Mouse (Mus musculus): ENCODE results near the gene Arid1b. TPM values are rescaled to one million over a fixed set of nuclear protein-coding genes. Genes with fewer than 3 reads are reported as not detected.

The Arid1b gene
- polyA plus RNA-seq, 1 experiment from 2014 or later = 9.6 TPM

GRCm38 (mm10) chr17:5345810-5346209 is 351.7 kb downstream of the Arid1b start:
- Histone ChIP-seq H3K4me1 (ENCODE audit: control insufficient read depth, insufficient read depth, low read depth, low read length) (no peaks in the 10 kb centered on the region; the same call in 1 of the 2 replicates), H3K4me3 (ENCODE audit: low read length) (no peak overlapping the region), H3K27me3 (replicated peaks; ENCODE audit: control insufficient read depth, insufficient read depth, low read length) (no peaks in the 10 kb centered on the region), H3K27ac (ENCODE audit: low read depth, low read length) (no peak overlapping the region), H3K9me3 (ENCODE audit: control insufficient read depth, low read length) (no peaks in the 10 kb centered on the region), H3K9ac (ENCODE audit: low read depth, low read length) (no peak overlapping the region), H3K4me2 (ENCODE audit: low read length) (no peak overlapping the region), H3K36me3 (ENCODE audit: control insufficient read depth, insufficient read depth, low read length) (peaks cover 18% of the 10 kb centered on the region)
- no peak for ATAC-seq
- 84% methylated on average over 5 of the region's 5 CpGs for WGBS

- ATAC-seq = peak; percentile 77
- WGBS = 41% methylated on average over 5 of the region's 5 CpGs
- no peaks in the 10 kb centered on the region; the same call in 1 of the 2 replicates for H3K4me1 ChIP-seq (ENCODE audit: control insufficient read depth, insufficient read depth, low read depth, low read length)
- no peaks in the 10 kb centered on the region for H3K36me3 ChIP-seq (ENCODE audit: control insufficient read depth, insufficient read depth, low read length)
- H3K9me3 ChIP-seq (ENCODE audit: control insufficient read depth, low read length) = no peaks in the 10 kb centered on the region
- H3K27me3 ChIP-seq (replicated peaks; ENCODE audit: control insufficient read depth, insufficient read depth, low read length) = no peaks in the 10 kb centered on the region
- H3K4me3 ChIP-seq (ENCODE audit: low read length) = no peak overlapping the region
- H3K9ac ChIP-seq (ENCODE audit: low read depth, low read length) = no peak overlapping the region
- no peak overlapping the region for H3K4me2 ChIP-seq (ENCODE audit: low read length)
- no peak overlapping the region for H3K27ac ChIP-seq (ENCODE audit: low read depth, low read length)
Measured at GRCm38 (mm10) chr17:5352901-5353300, 358.8 kb downstream of the Arid1b start.

GRCm38 (mm10) chr17:5360759-5361158 is 366.6 kb downstream of the Arid1b start:
- Histone ChIP-seq H3K9ac (ENCODE audit: low read depth, low read length) (no peak overlapping the region), H3K4me3 (ENCODE audit: low read length) (no peak overlapping the region), H3K4me1 (ENCODE audit: control insufficient read depth, insufficient read depth, low read depth, low read length) (no peaks in the 10 kb centered on the region), H3K4me2 (ENCODE audit: low read length) (no peak overlapping the region), H3K9me3 (ENCODE audit: control insufficient read depth, low read length) (no peaks in the 10 kb centered on the region), H3K36me3 (ENCODE audit: control insufficient read depth, insufficient read depth, low read length) (no peaks in the 10 kb centered on the region), H3K27ac (ENCODE audit: low read depth, low read length) (no peak overlapping the region), H3K27me3 (replicated peaks; ENCODE audit: control insufficient read depth, insufficient read depth, low read length) (no peaks in the 10 kb centered on the region)
- ATAC-seq = no peak
- WGBS = 77% methylated on average over 2 of the region's 2 CpGs

GRCm38 (mm10) chr17:5365992-5366398 is 371.9 kb downstream of the Arid1b start:
- Histone ChIP-seq H3K27me3 (replicated peaks; ENCODE audit: control insufficient read depth, insufficient read depth, low read length) (no peaks in the 10 kb centered on the region), H3K36me3 (ENCODE audit: control insufficient read depth, insufficient read depth, low read length) (no peaks in the 10 kb centered on the region), H3K9me3 (ENCODE audit: control insufficient read depth, low read length) (no peaks in the 10 kb centered on the region), H3K9ac (ENCODE audit: low read depth, low read length) (no peak overlapping the region), H3K4me1 (ENCODE audit: control insufficient read depth, insufficient read depth, low read depth, low read length) (peaks cover 2% of the 10 kb centered on the region; the same call in 1 of the 2 replicates), H3K27ac (ENCODE audit: low read depth, low read length) (no peak overlapping the region), H3K4me2 (ENCODE audit: low read length) (no peak overlapping the region), H3K4me3 (ENCODE audit: low read length) (no peak overlapping the region)
- ATAC-seq = 0 out of 2 replicates have a peak, but pooled peaks have one; percentile 40
- 60% methylated on average over 8 of the region's 8 CpGs for WGBS

GRCm38 (mm10) chr17:5371032-5371431 is 376.9 kb downstream of the Arid1b start:
- 61% methylated on average over 4 of the region's 4 CpGs for WGBS
- H3K4me2 ChIP-seq (ENCODE audit: low read length) = no peak overlapping the region
- H3K27me3 ChIP-seq (replicated peaks; ENCODE audit: control insufficient read depth, insufficient read depth, low read length) = no peaks in the 10 kb centered on the region

GRCm38 (mm10) chr17:5371521-5371920 is 377.4 kb downstream of the Arid1b start:
- Histone ChIP-seq H3K9me3 (ENCODE audit: control insufficient read depth, low read length) (no peaks in the 10 kb centered on the region), H3K4me3 (ENCODE audit: low read length) (no peak overlapping the region), H3K27ac (ENCODE audit: low read depth, low read length) (no peak overlapping the region), H3K36me3 (ENCODE audit: control insufficient read depth, insufficient read depth, low read length) (no peaks in the 10 kb centered on the region), H3K4me2 (ENCODE audit: low read length) (no peak overlapping the region), H3K4me1 (ENCODE audit: control insufficient read depth, insufficient read depth, low read depth, low read length) (no peaks in the 10 kb centered on the region), H3K9ac (ENCODE audit: low read depth, low read length) (no peak overlapping the region), H3K27me3 (replicated peaks; ENCODE audit: control insufficient read depth, insufficient read depth, low read length) (no peaks in the 10 kb centered on the region)
- WGBS = 61% methylated on average over 7 of the region's 7 CpGs
- no peak for ATAC-seq

More at GRCm38 (mm10) chr17:5371032-5371431, 376.9 kb downstream of the Arid1b start:
- H3K9ac ChIP-seq (ENCODE audit: low read depth, low read length) = no peak overlapping the region
- no peak for ATAC-seq
- no peaks in the 10 kb centered on the region for H3K36me3 ChIP-seq (ENCODE audit: control insufficient read depth, insufficient read depth, low read length)
- H3K9me3 ChIP-seq (ENCODE audit: control insufficient read depth, low read length) = no peaks in the 10 kb centered on the region
- no peak overlapping the region for H3K27ac ChIP-seq (ENCODE audit: low read depth, low read length)
- no peak overlapping the region for H3K4me3 ChIP-seq (ENCODE audit: low read length)
- H3K4me1 ChIP-seq (ENCODE audit: control insufficient read depth, insufficient read depth, low read depth, low read length) = peaks cover 1% of the 10 kb centered on the region; the same call in 1 of the 2 replicates

- H3K9me3 ChIP-seq (ENCODE audit: control insufficient read depth, low read length) = no peaks in the 10 kb centered on the region
- no peaks in the 10 kb centered on the region; the same call in 1 of the 2 replicates for H3K4me1 ChIP-seq (ENCODE audit: control insufficient read depth, insufficient read depth, low read depth, low read length)
- WGBS = 68% methylated on average over 8 of the region's 8 CpGs
- ATAC-seq = no peak
- H3K4me3 ChIP-seq (ENCODE audit: low read length) = no peak overlapping the region
- no peak overlapping the region for H3K27ac ChIP-seq (ENCODE audit: low read depth, low read length)
- no peaks in the 10 kb centered on the region for H3K36me3 ChIP-seq (ENCODE audit: control insufficient read depth, insufficient read depth, low read length)
- no peaks in the 10 kb centered on the region for H3K27me3 ChIP-seq (replicated peaks; ENCODE audit: control insufficient read depth, insufficient read depth, low read length)
- H3K4me2 ChIP-seq (ENCODE audit: low read length) = no peak overlapping the region
- no peak overlapping the region for H3K9ac ChIP-seq (ENCODE audit: low read depth, low read length)
Measured at GRCm38 (mm10) chr17:5372951-5373350, 378.8 kb downstream of the Arid1b start.

GRCm38 (mm10) chr17:5377151-5377929 is 383.2 kb downstream of the Arid1b start:
- Histone ChIP-seq H3K4me1 (ENCODE audit: control insufficient read depth, insufficient read depth, low read depth, low read length) (no peaks in the 10 kb centered on the region; the same call in 1 of the 2 replicates), H3K4me3 (ENCODE audit: low read length) (no peak overlapping the region), H3K4me2 (ENCODE audit: low read length) (no peak overlapping the region), H3K36me3 (ENCODE audit: control insufficient read depth, insufficient read depth, low read length) (no peaks in the 10 kb centered on the region), H3K9me3 (ENCODE audit: control insufficient read depth, low read length) (no peaks in the 10 kb centered on the region), H3K9ac (ENCODE audit: low read depth, low read length) (no peak overlapping the region), H3K27me3 (replicated peaks; ENCODE audit: control insufficient read depth, insufficient read depth, low read length) (no peaks in the 10 kb centered on the region), H3K27ac (ENCODE audit: low read depth, low read length) (0 out of 2 replicates have a peak overlapping the region, but pooled peaks have one; percentile 23)
- ATAC-seq = no peak
- WGBS = 23% methylated on average over 11 of the region's 11 CpGs

GRCm38 (mm10) chr17:5377930-5378310 is 383.8 kb downstream of the Arid1b start:
- H3K4me1 ChIP-seq (ENCODE audit: control insufficient read depth, insufficient read depth, low read depth, low read length) = no peaks in the 10 kb centered on the region; the same call in 1 of the 2 replicates
- H3K4me3 ChIP-seq (ENCODE audit: low read length) = no peak overlapping the region
- 31% methylated on average over 7 of the region's 7 CpGs for WGBS
- no peak overlapping the region for H3K4me2 ChIP-seq (ENCODE audit: low read length)
- no peak for ATAC-seq
- no peaks in the 10 kb centered on the region for H3K9me3 ChIP-seq (ENCODE audit: control insufficient read depth, low read length)
- H3K36me3 ChIP-seq (ENCODE audit: control insufficient read depth, insufficient read depth, low read length) = no peaks in the 10 kb centered on the region
- no peak overlapping the region for H3K27ac ChIP-seq (ENCODE audit: low read depth, low read length)
- no peak overlapping the region for H3K9ac ChIP-seq (ENCODE audit: low read depth, low read length)
- no peaks in the 10 kb centered on the region for H3K27me3 ChIP-seq (replicated peaks; ENCODE audit: control insufficient read depth, insufficient read depth, low read length)

Measured in hindbrain, embryonic 16.5 days (tissue).